Mouse (Mus musculus): ENCODE measurements around the gene Snapc5.

DNA sequence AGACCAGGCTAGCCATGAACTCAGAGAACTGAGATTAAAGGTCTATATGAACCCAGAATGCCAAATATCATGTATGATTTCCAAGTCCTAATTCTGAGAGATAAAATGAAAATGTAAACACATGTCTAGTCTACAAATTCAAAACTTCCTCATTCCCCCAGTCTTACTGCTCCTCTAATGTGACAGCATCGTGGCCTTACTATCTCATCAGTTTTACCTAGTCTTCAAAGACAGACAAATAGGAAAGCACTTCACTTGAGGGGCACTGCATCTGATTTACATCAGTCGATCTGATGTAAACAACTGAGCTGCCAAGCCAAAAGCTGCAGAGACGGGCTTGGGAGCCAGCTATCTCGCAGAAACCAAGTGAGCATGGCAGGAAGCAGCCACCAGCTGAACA, 37.0 kb downstream of the Snapc5 start:
- no peak for TF ChIP-seq CTCF (IDR thresholded peaks at IDR 0.05; ENCODE audit: low read depth)
- TF ChIP-seq EP300 (IDR thresholded peaks at IDR 0.05; ENCODE audit: low read depth) = no peak

Data from liver, postnatal 0 days (tissue).